In the genomic region with DNA sequence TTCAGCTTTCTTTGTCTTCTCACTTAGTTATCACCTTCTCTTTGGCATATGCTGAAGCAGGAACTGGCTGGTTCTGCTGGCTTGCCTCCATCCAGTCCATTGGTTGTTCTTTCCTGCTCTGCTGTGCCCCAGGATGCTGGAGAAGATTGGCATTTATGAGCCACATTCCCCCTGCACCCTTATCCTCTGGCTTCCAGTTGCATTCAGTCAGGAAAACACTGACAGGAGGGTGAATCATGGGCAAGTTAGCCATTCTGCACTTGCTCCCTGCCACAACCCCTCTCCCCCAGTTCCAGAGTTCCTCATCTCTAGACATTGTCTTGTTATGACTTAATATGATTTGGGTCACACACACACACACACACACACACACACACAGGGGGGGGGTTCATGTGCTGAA, we compare ENCODE assay signal across 15 mouse cellular contexts. TPM values are rescaled to one million over a fixed set of nuclear protein-coding genes. Genes with fewer than 3 reads are reported as not detected.
"Had no signal": no experiment of that assay in that cellular context is flagged by ENCODE, and none has a peak within 500 bp of the region (broad histone marks: within the 10 kb centered on the region; RNA-seq: fewer than 3 reads in every experiment).

No protein-coding gene starts in this region.

- DNase-seq: gastrocnemius, adult 2 months; gastrocnemius, postnatal 10 days; gastrocnemius, postnatal 25 days; heart, adult 2 months; heart, postnatal 14 days; heart, postnatal 36 days; kidney, adult 18-20 months; kidney, adult 8-10 months; kidney, postnatal 10 days; kidney, postnatal 25 days; kidney, postnatal 4 days; liver; liver, embryonic 13.5 days; liver, postnatal 0 days had no signal

RNA-seq across cellular contexts. Expression of gene Socs2, which starts 47.8 kb away (rescaled TPM):
- total RNA-seq: granulocyte monocyte progenitor cell, adult 5-6 weeks had no signal
